In the genomic region with DNA sequence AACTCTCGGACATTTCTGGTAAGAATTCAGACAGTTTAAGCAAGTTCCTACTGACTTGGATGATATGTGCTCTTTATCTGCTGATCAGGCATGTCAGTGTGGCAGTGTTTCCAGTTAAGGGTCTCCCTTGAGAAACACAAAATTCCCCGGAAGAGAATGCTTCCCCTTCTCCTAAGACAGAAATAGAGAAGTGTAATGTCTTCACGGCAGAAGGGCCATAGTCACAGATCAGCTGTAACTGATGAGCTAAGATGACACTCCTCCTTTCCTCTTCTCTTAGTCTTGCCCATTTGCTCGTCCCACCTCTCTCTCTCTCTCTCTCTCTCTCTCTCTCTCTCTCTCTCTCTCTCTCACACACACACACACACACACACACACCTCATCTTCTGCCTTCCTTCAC, we compare ENCODE assay signal across 15 mouse cellular contexts.
DNase-seq lines count a peak whose midpoint lies in the region; ATAC-seq and TF ChIP-seq lines count a peak whose summit lies in the region.
"Had no signal": no experiment of that assay in that cellular context is flagged by ENCODE, and none has a peak within 500 bp of the region (broad histone marks: within the 10 kb centered on the region; RNA-seq: fewer than 3 reads in every experiment).

No protein-coding gene starts in this region.

- 70% methylated on average over 4 of the region's 4 CpGs for WGBS in liver, adult 2 months
- WGBS in liver, postnatal 0 days (ENCODE audit: insufficient replicate concordance), result 43% methylated on average over 4 of the region's 4 CpGs
- WGBS in kidney, embryonic 15.5 days, result 68% methylated on average over 4 of the region's 4 CpGs

- no peaks in the 10 kb centered on the region for H3K9me3 ChIP-seq in liver, postnatal 0 days (ENCODE audit: low read length)
- no peaks in the 10 kb centered on the region for H3K9me3 ChIP-seq in MEL (replicated peaks; ENCODE audit: insufficient read depth, low read length)
- no peaks in the 10 kb centered on the region for H3K9me3 ChIP-seq in kidney, embryonic 15.5 days (replicated peaks)
- H3K9me3 ChIP-seq: forebrain, embryonic 12.5 days; hindbrain, embryonic 10.5 days; hindbrain, embryonic 15.5 days; midbrain, embryonic 13.5 days; neural tube, embryonic 13.5 days; stomach, embryonic 15.5 days had no signal

- no peak overlapping the region for H3K4me2 ChIP-seq in liver, postnatal 0 days (ENCODE audit: low read depth, low read length)
- H3K4me2 ChIP-seq in kidney, embryonic 15.5 days, result no peak overlapping the region
- H3K4me2 ChIP-seq: forebrain, embryonic 12.5 days; hindbrain, embryonic 15.5 days; midbrain, embryonic 13.5 days; neural tube, embryonic 13.5 days; stomach, embryonic 15.5 days had no signal

- H3K4me1 ChIP-seq in liver, adult 2 months (ENCODE audit: control insufficient read depth, insufficient read depth, low read length), result no peaks in the 10 kb centered on the region
- no peaks in the 10 kb centered on the region for H3K4me1 ChIP-seq in liver, postnatal 0 days (ENCODE audit: insufficient read depth)
- no peaks in the 10 kb centered on the region for H3K4me1 ChIP-seq in MEL (ENCODE audit: control insufficient read depth in 1 of 2, insufficient read depth in 2 of 2, low read length in 2 of 2)
- H3K4me1 ChIP-seq in kidney, embryonic 15.5 days, result no peaks in the 10 kb centered on the region
- H3K4me1 ChIP-seq: forebrain, embryonic 12.5 days; hindbrain, embryonic 10.5 days; hindbrain, embryonic 15.5 days; midbrain, embryonic 13.5 days; neural tube, embryonic 13.5 days; stomach, embryonic 15.5 days had no signal

- no peak overlapping the region for H3K4me3 ChIP-seq in liver, adult 2 months (ENCODE audit: insufficient read depth, low read depth, low read length)
- H3K4me3 ChIP-seq in liver, postnatal 0 days (ENCODE audit: low read depth, low read length), result no peak overlapping the region
- 0 out of 4 replicates have a peak overlapping the region, but pooled peaks of 1 of the 2 experiments have one; percentile 4 for H3K4me3 ChIP-seq in MEL (ENCODE audit: control insufficient read depth in 1 of 2, insufficient read depth in 1 of 2, low read depth in 2 of 2, low read length in 2 of 2)
- no peak overlapping the region for H3K4me3 ChIP-seq in kidney, embryonic 15.5 days (replicated peaks)
- H3K4me3 ChIP-seq: erythroblast, embryonic 14.5 days; forebrain, embryonic 12.5 days; gastrocnemius, adult 2 months; hindbrain, embryonic 10.5 days; hindbrain, embryonic 15.5 days; midbrain, embryonic 13.5 days; neural tube, embryonic 13.5 days; stomach, embryonic 15.5 days had no signal

- no peak for TF ChIP-seq POLR2A in liver, adult 2 months (IDR thresholded peaks at IDR 0.05; ENCODE audit: extremely low read depth, insufficient read depth, low read length)
- TF ChIP-seq POLR2A in MEL (IDR thresholded peaks at IDR 0.05; ENCODE audit: control insufficient read depth in 1 of 2, insufficient read depth in 1 of 2, low read depth in 1 of 2, low read length in 2 of 2, poor library complexity in 1 of 2), result no peak

- TF ChIP-seq EP300 in liver, postnatal 0 days (IDR thresholded peaks at IDR 0.05; ENCODE audit: low read depth), result no peak
- no peak for TF ChIP-seq EP300 in MEL (IDR thresholded peaks at IDR 0.05; ENCODE audit: low read depth in 1 of 2, low read length in 2 of 2)

- no peaks in the 10 kb centered on the region for H3K36me3 ChIP-seq in liver, adult 2 months (ENCODE audit: control insufficient read depth, insufficient read depth, low read length)
- no peaks in the 10 kb centered on the region for H3K36me3 ChIP-seq in liver, postnatal 0 days (replicated peaks; ENCODE audit: insufficient read depth, low read length)
- H3K36me3 ChIP-seq in MEL (ENCODE audit: control insufficient read depth in 1 of 2, insufficient read depth in 2 of 2, low read length in 2 of 2), result no peaks in the 10 kb centered on the region
- no peaks in the 10 kb centered on the region for H3K36me3 ChIP-seq in splenic B cell, adult 2 months (ENCODE audit: control insufficient read depth, insufficient read depth, low read length, poor library complexity, severe bottlenecking)
- H3K36me3 ChIP-seq in kidney, embryonic 15.5 days, result no peaks in the 10 kb centered on the region; the same call in 1 of the 2 replicates
- H3K36me3 ChIP-seq: forebrain, embryonic 12.5 days; hindbrain, embryonic 10.5 days; hindbrain, embryonic 15.5 days; midbrain, embryonic 13.5 days; neural tube, embryonic 13.5 days; stomach, embryonic 15.5 days had no signal

- no peak for TF ChIP-seq CTCF in liver, adult 2 months (IDR thresholded peaks at IDR 0.05; ENCODE audit: low read depth, low read length)
- TF ChIP-seq CTCF in liver, postnatal 0 days (IDR thresholded peaks at IDR 0.05; ENCODE audit: low read depth), result no peak
- TF ChIP-seq CTCF in MEL (IDR thresholded peaks at IDR 0.05 in 2 of 3, conservative IDR thresholded peaks at IDR 0.05 in 1 of 3; ENCODE audit: control insufficient read depth in 1 of 3, insufficient read depth in 1 of 3, low read depth in 2 of 3, low read length in 3 of 3, poor library complexity in 1 of 3, severe bottlenecking in 1 of 3), result no peak

- no peaks in the 10 kb centered on the region for H3K79me2 ChIP-seq in liver, adult 2 months (ENCODE audit: control insufficient read depth, insufficient read depth, low read length)
- no peaks in the 10 kb centered on the region for H3K79me2 ChIP-seq in MEL (ENCODE audit: control insufficient read depth, insufficient read depth, low read length, poor library complexity)

- no peak for TF ChIP-seq RAD21 in MEL (IDR thresholded peaks at IDR 0.05; ENCODE audit: low read depth, low read length)

- DNase-seq in liver, adult 2 months (ENCODE audit: extremely low read depth, low read depth, low spot score), result peak; percentile 9
- DNase-seq in liver, postnatal 0 days, result no peak
- DNase-seq in MEL (ENCODE audit: low read depth, low spot score), result peak; percentile 19
- peak; percentile 47 for DNase-seq in splenic B cell, adult 2 months (ENCODE audit: low read depth, low spot score)
- DNase-seq in embryo, embryonic 10.5 days (ENCODE audit: low spot score), result no peak

- H3K27ac ChIP-seq in liver, adult 2 months (replicated peaks; ENCODE audit: insufficient read depth, low read depth, low read length), result no peak overlapping the region
- H3K27ac ChIP-seq in liver, postnatal 0 days (ENCODE audit: low read depth), result no peak overlapping the region
- H3K27ac ChIP-seq in MEL (ENCODE audit: control insufficient read depth, low read depth, low read length), result no peak overlapping the region
- H3K27ac ChIP-seq in kidney, embryonic 15.5 days, result no peak overlapping the region
- H3K27ac ChIP-seq: forebrain, embryonic 12.5 days; gastrocnemius, adult 2 months; hindbrain, embryonic 10.5 days; hindbrain, embryonic 15.5 days; midbrain, embryonic 13.5 days; neural tube, embryonic 13.5 days; stomach, embryonic 15.5 days had no signal

- no peak for ATAC-seq in liver, postnatal 0 days
- peak; percentile 40; the same call in 1 of the 2 replicates for ATAC-seq in common myeloid progenitor, adult 5-6 weeks (replicated peaks; ENCODE audit: low read depth, poor library complexity, severe bottlenecking)
- ATAC-seq in kidney, embryonic 15.5 days (replicated peaks; ENCODE audit: low FRiP score), result no peak

- no peaks in the 10 kb centered on the region for H3K27me3 ChIP-seq in liver, adult 2 months (ENCODE audit: control insufficient read depth, insufficient read depth, low read length)
- H3K27me3 ChIP-seq in liver, postnatal 0 days (ENCODE audit: insufficient read depth, low read length), result no peaks in the 10 kb centered on the region
- no peaks in the 10 kb centered on the region for H3K27me3 ChIP-seq in MEL (ENCODE audit: control insufficient read depth in 1 of 2, insufficient read depth in 2 of 2, low read length in 2 of 2)
- H3K27me3 ChIP-seq in splenic B cell, adult 2 months (ENCODE audit: control insufficient read depth, insufficient read depth, low read length, poor library complexity, severe bottlenecking), result no peaks in the 10 kb centered on the region
- H3K27me3 ChIP-seq in kidney, embryonic 15.5 days, result no peaks in the 10 kb centered on the region
- H3K27me3 ChIP-seq: forebrain, embryonic 12.5 days; hindbrain, embryonic 15.5 days; midbrain, embryonic 13.5 days; neural tube, embryonic 13.5 days; stomach, embryonic 15.5 days had no signal

- no peak overlapping the region for H3K9ac ChIP-seq in liver, adult 2 months (ENCODE audit: low read depth, low read length)
- H3K9ac ChIP-seq in liver, postnatal 0 days (replicated peaks), result no peak overlapping the region
- no peak overlapping the region for H3K9ac ChIP-seq in MEL (ENCODE audit: control insufficient read depth, low read depth, low read length, poor library complexity, severe bottlenecking)
- H3K9ac ChIP-seq in kidney, embryonic 15.5 days, result no peak overlapping the region
- H3K9ac ChIP-seq: forebrain, embryonic 12.5 days; hindbrain, embryonic 15.5 days; midbrain, embryonic 13.5 days; neural tube, embryonic 13.5 days; stomach, embryonic 15.5 days had no signal

TF ChIP-seq in MEL, 35 proteins besides CTCF, POLR2A, EP300 and RAD21:
- no peak for TF ChIP-seq MYB (IDR thresholded peaks at IDR 0.05; ENCODE audit: low read depth, low read length)

Comparison
In these comparisons a context has a peak if more than half of its experiments do, and no peak if none do; other contexts are left out.
1. DNase-seq: peak in liver, adult 2 months (single experiment), MEL (single experiment) and splenic B cell, adult 2 months (single experiment); none in liver, postnatal 0 days (single experiment) and embryo, embryonic 10.5 days (single experiment).